Mouse (Mus musculus): Measurements from ENCODE around the gene Gm4881. TPM values are rescaled to one million over a fixed set of nuclear protein-coding genes. Genes with fewer than 3 reads are reported as not detected.

Gene Gm4881
- polyA plus RNA-seq, 1 experiment from 2014 or later: not detected

GRCm38 (mm10) chr7:24964897-24965535 lies 20.7 kb upstream of the Gm4881 start:
- Histone ChIP-seq H3K4me1 (replicated peaks; ENCODE audit: insufficient read depth, low read length) (no peaks in the 10 kb centered on the region), H3K27me3 (ENCODE audit: insufficient read depth, low read length) (no peaks in the 10 kb centered on the region), H3K36me3 (ENCODE audit: insufficient read depth, low read length) (no peaks in the 10 kb centered on the region), H3K27ac (no peak overlapping the region), H3K4me2 (ENCODE audit: low read length) (no peak overlapping the region), H3K9me3 (replicated peaks; ENCODE audit: low read length) (no peaks in the 10 kb centered on the region), H3K9ac (ENCODE audit: low read depth, low read length) (no peak overlapping the region), H3K4me3 (replicated peaks; ENCODE audit: low read depth, low read length) (no peak overlapping the region)
- peak; percentile 62 for DNase-seq (ENCODE audit: low spot score)
- 8% methylated on average over 4 of the region's 5 CpGs for WGBS
- ATAC-seq (replicated peaks; ENCODE audit: low FRiP score, low read depth): no peak
- TF ChIP-seq CTCF (IDR thresholded peaks at IDR 0.05; ENCODE audit: low read depth): peak; percentile 81

GRCm38 (mm10) chr7:24964288-24964687 lies 20.0 kb upstream of the Gm4881 start:
- H3K27ac ChIP-seq: no peak overlapping the region
- no peaks in the 10 kb centered on the region for H3K36me3 ChIP-seq (ENCODE audit: insufficient read depth, low read length)
- H3K27me3 ChIP-seq (ENCODE audit: insufficient read depth, low read length): no peaks in the 10 kb centered on the region
- H3K4me1 ChIP-seq (replicated peaks; ENCODE audit: insufficient read depth, low read length): no peaks in the 10 kb centered on the region
- WGBS: 66% methylated on average over 2 of the region's 2 CpGs
- no peak for TF ChIP-seq CTCF (IDR thresholded peaks at IDR 0.05; ENCODE audit: low read depth)
- ATAC-seq (replicated peaks; ENCODE audit: low FRiP score, low read depth): no peak
- no peak overlapping the region for H3K4me3 ChIP-seq (replicated peaks; ENCODE audit: low read depth, low read length)
- no peak overlapping the region for H3K4me2 ChIP-seq (ENCODE audit: low read length)
- no peak for DNase-seq (ENCODE audit: low spot score)
- no peaks in the 10 kb centered on the region for H3K9me3 ChIP-seq (replicated peaks; ENCODE audit: low read length)
- no peak overlapping the region for H3K9ac ChIP-seq (ENCODE audit: low read depth, low read length)

- TF ChIP-seq CTCF (IDR thresholded peaks at IDR 0.05; ENCODE audit: low read depth): no peak
- Histone ChIP-seq H3K9me3 (replicated peaks; ENCODE audit: low read length) (no peaks in the 10 kb centered on the region), H3K4me3 (replicated peaks; ENCODE audit: low read depth, low read length) (peak overlapping the region; percentile 37), H3K36me3 (ENCODE audit: insufficient read depth, low read length) (no peaks in the 10 kb centered on the region), H3K4me2 (ENCODE audit: low read length) (peak overlapping the region; percentile 75), H3K9ac (ENCODE audit: low read depth, low read length) (no peak overlapping the region), H3K27me3 (ENCODE audit: insufficient read depth, low read length) (peaks cover 61% of the 10 kb centered on the region), H3K4me1 (replicated peaks; ENCODE audit: insufficient read depth, low read length) (peaks cover 11% of the 10 kb centered on the region; the same call in 1 of the 2 replicates), H3K27ac (no peak overlapping the region)
- DNase-seq (ENCODE audit: low spot score) (no peak), ATAC-seq (replicated peaks; ENCODE audit: low FRiP score, low read depth) (no peak)
- 5% methylated on average over 27 of the region's 33 CpGs for WGBS
Observed at GRCm38 (mm10) chr7:24955226-24955625, 10.9 kb upstream of the Gm4881 start.

GRCm38 (mm10) chr7:24954450-24954849 lies 10.2 kb upstream of the Gm4881 start:
- 2% methylated on average over 22 of the region's 30 CpGs for WGBS
- ATAC-seq (replicated peaks; ENCODE audit: low FRiP score, low read depth) (no peak), DNase-seq (ENCODE audit: low spot score) (peak; percentile 45)
- peak overlapping the region; percentile 75 for H3K4me2 ChIP-seq (ENCODE audit: low read length)
- H3K27me3 ChIP-seq (ENCODE audit: insufficient read depth, low read length): peaks cover 69% of the 10 kb centered on the region
- H3K27ac ChIP-seq: no peak overlapping the region
- peak overlapping the region; percentile 37 for H3K4me3 ChIP-seq (replicated peaks; ENCODE audit: low read depth, low read length)
- H3K36me3 ChIP-seq (ENCODE audit: insufficient read depth, low read length): no peaks in the 10 kb centered on the region
- no peak for TF ChIP-seq CTCF (IDR thresholded peaks at IDR 0.05; ENCODE audit: low read depth)
- H3K4me1 ChIP-seq (replicated peaks; ENCODE audit: insufficient read depth, low read length): peaks cover 11% of the 10 kb centered on the region; the same call in 1 of the 2 replicates
- peak overlapping the region; percentile 55; the same call in 1 of the 2 replicates for H3K9ac ChIP-seq (ENCODE audit: low read depth, low read length)
- no peaks in the 10 kb centered on the region for H3K9me3 ChIP-seq (replicated peaks; ENCODE audit: low read length)

- Histone ChIP-seq H3K27ac (no peak overlapping the region), H3K36me3 (ENCODE audit: insufficient read depth, low read length) (no peaks in the 10 kb centered on the region), H3K4me3 (replicated peaks; ENCODE audit: low read depth, low read length) (peak overlapping the region; percentile 37), H3K4me1 (replicated peaks; ENCODE audit: insufficient read depth, low read length) (peaks cover 11% of the 10 kb centered on the region; the same call in 1 of the 2 replicates), H3K9ac (ENCODE audit: low read depth, low read length) (peak overlapping the region; percentile 55), H3K27me3 (ENCODE audit: insufficient read depth, low read length) (peaks cover 73% of the 10 kb centered on the region), H3K9me3 (replicated peaks; ENCODE audit: low read length) (no peaks in the 10 kb centered on the region), H3K4me2 (ENCODE audit: low read length) (peak overlapping the region; percentile 75)
- WGBS: 1% methylated on average over 24 of the region's 24 CpGs
- DNase-seq (ENCODE audit: low spot score) (no peak), ATAC-seq (replicated peaks; ENCODE audit: low FRiP score, low read depth) (no peak; the same call in 1 of the 2 replicates)
- no peak for TF ChIP-seq CTCF (IDR thresholded peaks at IDR 0.05; ENCODE audit: low read depth)
Observed at GRCm38 (mm10) chr7:24953966-24954365, 9.7 kb upstream of the Gm4881 start.

- 0 out of 2 replicates have a peak, but pooled peaks have one; percentile 50 for ATAC-seq (replicated peaks; ENCODE audit: low FRiP score, low read depth)
Observed at GRCm38 (mm10) chr7:24949958-24950623, 5.8 kb upstream of the Gm4881 start.

More at GRCm38 (mm10) chr7:24949958-24950623, 5.8 kb upstream of the Gm4881 start:
- Histone ChIP-seq H3K27me3 (ENCODE audit: insufficient read depth, low read length) (peaks cover 91% of the 10 kb centered on the region), H3K4me3 (replicated peaks; ENCODE audit: low read depth, low read length) (no peak overlapping the region), H3K27ac (no peak overlapping the region), H3K9me3 (replicated peaks; ENCODE audit: low read length) (no peaks in the 10 kb centered on the region), H3K4me1 (replicated peaks; ENCODE audit: insufficient read depth, low read length) (peaks cover 11% of the 10 kb centered on the region; the same call in 1 of the 2 replicates), H3K36me3 (ENCODE audit: insufficient read depth, low read length) (no peaks in the 10 kb centered on the region), H3K9ac (ENCODE audit: low read depth, low read length) (no peak overlapping the region), H3K4me2 (ENCODE audit: low read length) (no peak overlapping the region)
- DNase-seq (ENCODE audit: low spot score): peak; percentile 83
- 1% methylated on average over 8 of the region's 8 CpGs for WGBS
- peak; percentile 93 for TF ChIP-seq CTCF (IDR thresholded peaks at IDR 0.05; ENCODE audit: low read depth)

All from kidney, postnatal 0 days (tissue).